Mouse (Mus musculus) thymus, adult 2 months (tissue): ENCODE measurements around the gene As3mt. TPM values are rescaled to one million over a fixed set of nuclear protein-coding genes. Genes with fewer than 3 reads are reported as not detected.
"Not testable (repeated sequence)": the region's sequence is repeated elsewhere in the genome, so short reads cannot be mapped to it uniquely, and the experiment has no call there.

Experiments
- DNase-seq: peaks from one replicate; pipeline ENCODE4 v3.0.0; 2021
- H3K27ac ChIP-seq: fragments of 200-500 bp; 2 replicates; pipeline ENCODE4 v1.5.1; 2012; ENCODE audit warnings: low read length, control low read depth; ENCODE audit not compliant: control insufficient read depth, insufficient read depth
- H3K27me3 ChIP-seq: fragments of 200-500 bp; 2 replicates; pipeline ENCODE4 v1.6.1; 2012; ENCODE audit warnings: mild to moderate bottlenecking, low read length, moderate library complexity, mixed read lengths; ENCODE audit not compliant: control insufficient read depth, insufficient read depth
- H3K36me3 ChIP-seq: fragments of 200-500 bp; 2 replicates; pipeline ENCODE4 v1.6.1; 2012; ENCODE audit warnings: mild to moderate bottlenecking, low read length, moderate library complexity; ENCODE audit not compliant: control insufficient read depth, insufficient read depth
- H3K4me1 ChIP-seq: fragments of 200-500 bp; replicated peaks from 2 replicates; pipeline ENCODE4 v1.6.1; 2012; ENCODE audit warnings: low read length; ENCODE audit not compliant: control insufficient read depth, insufficient read depth
- H3K4me3 ChIP-seq: fragments of 200-500 bp; 2 replicates; pipeline ENCODE4 v1.5.1; 2012; ENCODE audit warnings: mild to moderate bottlenecking, low read length, control low read depth, moderate library complexity; ENCODE audit not compliant: control insufficient read depth, insufficient read depth
- CTCF ChIP-seq: fragments of 200-500 bp; IDR thresholded peaks from 2 replicates; pipeline ENCODE4 v1.5.1; 2012; ENCODE audit warnings: mild to moderate bottlenecking, control low read depth, low read length, moderate library complexity, borderline replicate concordance; ENCODE audit not compliant: control insufficient read depth, poor library complexity, insufficient read depth; ENCODE audit errors: extremely low read depth
- POLR2A ChIP-seq: fragments of 200-500 bp; IDR thresholded peaks from 2 replicates; pipeline ENCODE4 v1.6.1; 2012; ENCODE audit warnings: mild to moderate bottlenecking, low read length, control low read depth, moderate library complexity; ENCODE audit not compliant: control insufficient read depth, poor library complexity, insufficient read depth; ENCODE audit errors: extremely low read depth
- WGBS: fragments of 180-500 bp; shearing (Covaris S2); methylation state at CpG from one replicate; pipeline ENCODE4 v1.1.7; 2018; 5-methylcytosine and 5-hydroxymethylcytosine counted together
- polyA plus RNA-seq: library from polyadenylated mRNA; depleted of rRNA; stranded (reverse); fragments of >200 nt; gene quantifications from 2 replicates; pipeline ENCODE4 v1.2.3, GENCODE M21; 2012

The As3mt gene
- polyA plus RNA-seq, 1 experiment: 9.5 TPM

DNA sequence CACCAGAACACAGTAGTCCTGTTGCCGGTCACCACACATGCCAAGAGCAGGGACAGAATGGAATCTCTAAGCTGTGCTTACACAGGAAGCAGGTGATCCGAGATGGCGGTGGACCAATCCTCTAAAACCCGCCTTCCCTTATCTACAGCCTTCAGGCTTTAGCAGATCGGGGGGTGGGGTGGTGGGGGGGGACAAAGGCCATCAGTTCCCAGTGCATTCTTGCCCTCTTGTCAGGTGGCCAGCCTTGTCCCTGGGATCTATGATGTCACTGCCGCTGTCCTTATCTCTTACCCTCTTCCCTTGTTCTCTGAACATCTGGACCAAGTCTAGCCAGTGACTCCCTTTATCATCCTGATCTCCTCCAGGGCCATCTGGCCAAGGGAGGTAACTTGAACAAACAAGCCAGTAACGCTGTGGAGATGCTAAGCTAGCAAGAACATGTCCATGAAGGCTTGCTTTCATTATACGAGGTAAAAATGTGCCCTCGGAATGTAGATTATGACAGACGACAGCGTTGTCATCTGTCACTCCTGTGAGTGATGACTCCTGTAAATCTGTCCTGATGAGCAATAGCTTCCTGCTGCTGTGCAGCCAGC lies 20.8 kb downstream of the As3mt start:
- 83% methylated on average over 11 of the region's 11 CpGs for WGBS
- Histone ChIP-seq H3K27me3 (no peaks in the 10 kb centered on the region), H3K4me3 (no peak overlapping the region), H3K36me3 (no peaks in the 10 kb centered on the region; the same call in 1 of the 2 replicates), H3K27ac (no peak overlapping the region), H3K4me1 (no peaks in the 10 kb centered on the region)
- DNase-seq: no peak
- TF ChIP-seq CTCF (no peak), POLR2A (no peak)

DNA sequence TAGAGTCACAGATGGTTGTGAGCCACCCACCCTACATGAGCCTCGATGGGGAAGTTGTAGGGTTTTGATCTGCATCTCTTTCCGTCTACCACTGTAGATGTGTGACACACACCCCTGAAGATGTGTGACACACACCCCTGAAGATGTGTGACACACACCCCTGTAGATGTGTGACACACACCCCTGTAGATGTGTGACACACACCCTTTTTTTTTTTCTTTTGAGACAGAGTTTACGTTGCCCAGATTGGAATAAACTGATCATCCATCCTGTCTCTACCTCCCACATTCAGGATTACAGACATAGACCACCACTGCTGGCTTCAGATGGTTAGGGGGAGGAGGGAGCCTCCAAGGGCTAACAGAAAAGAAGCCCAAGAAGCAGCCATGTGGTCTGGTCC lies 21.7 kb downstream of the As3mt start:
- DNase-seq: no peak
- no peak overlapping the region for H3K4me3 ChIP-seq
- H3K36me3 ChIP-seq: no peaks in the 10 kb centered on the region; the same call in 1 of the 2 replicates
- H3K27ac ChIP-seq: no peak overlapping the region
- no peaks in the 10 kb centered on the region for H3K27me3 ChIP-seq
- no peaks in the 10 kb centered on the region for H3K4me1 ChIP-seq
- 74% methylated on average over 3 of the region's 3 CpGs for WGBS
- TF ChIP-seq CTCF (no peak), POLR2A (no peak)

DNA sequence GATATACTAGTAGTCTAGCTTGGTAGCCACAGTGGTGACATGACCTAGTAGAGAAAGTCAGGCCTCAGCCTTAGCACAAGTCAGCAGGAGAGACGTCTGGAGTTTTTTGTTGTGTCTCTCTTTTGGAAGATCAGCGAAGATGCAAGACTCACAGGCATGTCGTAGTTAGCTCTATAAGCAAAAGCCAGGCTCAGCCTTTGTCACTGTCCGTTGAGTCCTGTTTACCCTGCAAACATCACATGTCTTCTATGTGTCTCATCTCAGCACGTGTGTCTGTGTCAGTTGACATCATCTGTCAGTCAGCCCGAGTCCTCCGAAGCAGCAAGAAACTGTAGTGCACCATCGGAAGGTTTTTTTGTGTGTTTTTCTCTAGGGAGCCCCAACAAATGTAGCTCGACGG lies 24.1 kb downstream of the As3mt start:
- Histone ChIP-seq H3K27ac (no peak overlapping the region), H3K27me3 (no peaks in the 10 kb centered on the region), H3K4me3 (no peak overlapping the region), H3K36me3 (no peaks in the 10 kb centered on the region), H3K4me1 (no peaks in the 10 kb centered on the region)
- TF ChIP-seq POLR2A (no peak), CTCF (no peak)
- no peak for DNase-seq
- WGBS: 96% methylated on average over 10 of the region's 10 CpGs

DNA sequence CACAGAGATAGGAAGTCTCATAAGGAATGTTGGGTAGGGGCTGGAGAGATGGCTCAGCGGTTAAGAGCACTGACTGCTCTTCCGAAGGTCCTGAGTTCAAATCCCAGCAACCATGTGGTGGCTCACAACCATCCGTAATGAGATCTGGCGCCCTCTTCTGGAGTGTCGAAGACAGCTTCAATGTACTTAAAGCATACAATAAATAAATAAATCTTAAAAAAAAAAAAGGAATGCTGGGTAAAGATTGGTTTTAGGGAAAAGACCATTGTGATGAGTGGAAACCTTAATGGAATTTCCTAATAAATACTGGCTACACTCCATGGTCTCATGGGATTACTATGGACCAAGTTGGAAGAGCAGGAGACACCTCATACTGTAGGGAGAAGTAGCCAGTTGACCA lies 25.4 kb downstream of the As3mt start:
- DNase-seq, H3K27ac ChIP-seq, H3K36me3 ChIP-seq, H3K4me3 ChIP-seq, H3K27me3 ChIP-seq, H3K4me1 ChIP-seq: not testable (repeated sequence)
- 97% methylated on average over 5 of the region's 5 CpGs for WGBS

DNA sequence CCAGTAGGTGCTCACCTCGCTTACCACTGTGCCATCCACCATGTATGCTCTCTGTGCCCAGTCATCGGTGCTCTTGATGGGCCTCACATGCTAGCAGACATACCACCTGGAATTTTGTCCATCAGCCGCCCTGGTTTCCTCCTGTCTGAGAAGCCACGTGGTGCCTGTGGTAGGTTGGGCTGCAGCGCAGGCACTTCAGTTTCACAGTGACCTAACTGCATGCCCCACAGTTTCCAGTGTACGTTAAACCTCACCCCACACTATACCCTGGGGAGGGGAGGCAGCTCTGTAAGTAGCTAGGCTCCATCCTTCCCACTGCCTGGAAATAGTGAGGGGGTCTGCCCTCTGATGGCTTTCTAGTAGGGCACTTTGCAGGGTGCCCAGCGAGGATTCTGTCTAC lies 26.4 kb downstream of the As3mt start:
- no peak for DNase-seq
- H3K4me3 ChIP-seq: no peak overlapping the region
- no peaks in the 10 kb centered on the region for H3K36me3 ChIP-seq
- H3K4me1 ChIP-seq: peaks cover 13% of the 10 kb centered on the region
- 95% methylated on average over 7 of the region's 7 CpGs for WGBS
- TF ChIP-seq POLR2A (no peak), CTCF (no peak)
- H3K27me3 ChIP-seq: no peaks in the 10 kb centered on the region
- H3K27ac ChIP-seq: no peak overlapping the region

DNA sequence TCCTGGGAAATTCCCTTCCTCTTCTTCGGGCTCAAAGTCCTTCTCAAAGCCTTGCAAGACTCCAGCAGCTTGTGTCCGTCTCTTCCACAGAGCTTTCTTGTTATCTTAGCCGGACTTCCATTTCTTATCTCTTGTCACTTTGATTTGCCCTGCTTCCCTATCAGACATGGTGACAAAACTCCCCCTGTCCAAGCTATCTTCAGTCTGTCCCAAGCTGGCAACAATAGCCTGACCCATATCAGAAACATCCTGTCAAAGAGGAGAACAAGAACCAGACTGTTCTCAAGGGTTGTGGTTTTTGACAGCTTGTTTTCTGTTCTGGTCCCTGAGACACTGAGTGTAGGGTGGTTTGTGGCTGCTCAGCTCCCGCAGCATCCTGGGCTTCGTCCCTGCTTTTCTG lies 28.0 kb downstream of the As3mt start:
- DNase-seq: no peak
- peaks cover 13% of the 10 kb centered on the region for H3K4me1 ChIP-seq
- H3K4me3 ChIP-seq: no peak overlapping the region
- 71% methylated on average over 5 of the region's 5 CpGs for WGBS
- TF ChIP-seq CTCF: no peak
- no peak for TF ChIP-seq POLR2A
- H3K36me3 ChIP-seq: no peaks in the 10 kb centered on the region
- no peak overlapping the region for H3K27ac ChIP-seq
- H3K27me3 ChIP-seq: no peaks in the 10 kb centered on the region

DNA sequence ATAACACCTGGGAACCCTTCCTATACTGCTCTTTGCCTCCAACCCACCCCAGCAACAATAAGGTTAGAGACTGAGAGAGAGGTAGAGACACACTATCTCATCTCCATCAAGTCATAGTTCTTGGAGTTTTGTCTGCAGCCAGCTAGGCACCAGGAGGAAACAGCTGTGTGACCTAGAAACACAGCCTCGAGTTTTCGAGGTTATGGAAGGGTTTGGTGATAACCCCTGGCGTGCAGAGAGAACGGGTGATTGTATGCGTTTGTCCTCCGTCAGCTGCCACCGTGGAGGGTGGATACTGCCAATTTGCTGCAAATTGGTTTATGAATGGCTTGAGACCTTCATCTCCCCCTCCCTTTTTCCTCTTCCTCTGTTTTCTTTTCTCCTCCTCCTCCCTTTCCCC lies 29.8 kb downstream of the As3mt start:
- TF ChIP-seq CTCF (no peak), POLR2A (no peak)
- WGBS: 34% methylated on average over 7 of the region's 7 CpGs
- DNase-seq: peak; percentile 36

More for the DNA sequence above, 29.8 kb downstream of the As3mt start:
- Histone ChIP-seq H3K27ac (peak overlapping the region; percentile 45; the same call in 1 of the 2 replicates), H3K4me1 (peaks cover 13% of the 10 kb centered on the region), H3K27me3 (no peaks in the 10 kb centered on the region), H3K4me3 (no peak overlapping the region), H3K36me3 (no peaks in the 10 kb centered on the region)
